Mouse (Mus musculus): Measurements from ENCODE around the gene Tbk1. TPM values are rescaled to one million over a fixed set of nuclear protein-coding genes. Genes with fewer than 3 reads are reported as not detected.

Gene Tbk1
- total RNA-seq, 2 experiments from 2014 or later, result 14.6 to 20.7 TPM

DNA sequence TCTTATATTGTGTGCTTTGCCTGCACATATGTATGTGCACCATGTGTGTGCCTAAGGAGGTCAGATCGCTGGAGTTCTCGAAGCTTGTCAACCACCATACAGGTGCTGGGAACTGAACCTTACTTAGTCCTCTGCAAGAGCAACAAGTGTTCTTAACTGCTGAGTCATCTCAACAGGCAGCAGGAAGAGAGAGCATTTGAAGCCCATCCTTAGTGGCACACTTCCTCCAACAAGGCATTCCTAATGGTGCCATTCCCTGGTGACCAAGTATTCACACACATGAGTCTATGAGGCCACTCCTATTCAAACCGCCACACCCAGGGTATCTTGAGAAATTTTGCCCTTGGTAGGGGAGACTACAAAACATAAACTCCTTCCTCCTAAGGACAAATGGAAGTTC is 44.4 kb downstream of the Tbk1 start:
- DNase-seq, result no peak

DNA sequence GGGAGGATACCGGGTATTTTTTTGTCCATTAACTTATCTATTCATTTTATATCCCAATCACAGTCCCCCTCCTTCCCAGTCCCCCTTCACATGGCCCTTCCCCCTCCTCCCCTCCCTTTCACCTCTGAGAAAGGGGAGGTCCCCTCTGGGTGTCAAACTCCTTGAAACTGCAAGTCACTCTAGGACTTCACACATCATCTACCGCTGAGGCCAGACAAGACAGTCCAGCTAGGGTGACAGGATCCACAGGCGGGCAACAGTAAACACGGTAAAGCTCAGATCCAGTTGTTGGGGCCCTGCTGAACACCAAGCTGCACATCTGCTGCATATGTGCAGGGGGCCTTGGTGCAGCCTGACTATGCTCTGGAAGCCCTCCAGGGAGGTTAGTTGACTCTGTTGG is 51.6 kb downstream of the Tbk1 start:
- no peak for DNase-seq

DNA sequence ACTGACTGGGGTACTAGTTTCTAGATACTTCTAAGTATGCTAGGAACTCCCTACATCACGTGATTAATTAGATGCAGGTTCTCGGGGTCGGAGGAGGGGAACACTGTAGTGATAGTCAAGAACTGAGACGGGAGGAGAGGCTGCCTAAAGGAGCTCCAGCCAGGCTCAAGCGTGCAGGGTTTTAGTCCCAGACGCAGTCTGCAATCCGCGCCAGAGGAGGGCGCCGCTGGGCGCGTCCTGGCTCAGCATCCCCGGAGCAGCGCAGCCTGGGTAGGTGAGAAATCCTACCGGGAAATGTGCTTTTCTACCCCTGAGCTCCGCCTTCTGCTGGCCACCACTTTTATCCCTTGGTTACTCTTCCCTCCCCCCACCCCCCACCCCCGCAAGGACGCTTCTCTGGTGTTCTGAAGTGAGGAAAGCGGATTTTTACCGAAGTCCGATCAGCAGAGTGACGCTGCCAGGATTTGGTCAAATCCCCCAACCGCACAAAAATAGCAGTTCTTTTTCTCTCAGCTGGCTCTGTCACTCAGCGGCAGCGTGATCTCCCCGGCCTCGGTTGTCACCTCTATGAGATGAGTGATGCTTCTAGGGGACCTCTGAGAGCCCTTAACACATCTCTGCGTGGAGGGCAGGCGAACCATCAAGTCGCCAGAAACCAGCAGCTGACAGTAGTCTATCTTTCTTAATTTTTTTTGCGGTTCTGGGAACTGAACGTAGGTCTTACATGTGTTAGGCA is 53.3 kb downstream of the Tbk1 start:
- DNase-seq, result peak; percentile 63

DNA sequence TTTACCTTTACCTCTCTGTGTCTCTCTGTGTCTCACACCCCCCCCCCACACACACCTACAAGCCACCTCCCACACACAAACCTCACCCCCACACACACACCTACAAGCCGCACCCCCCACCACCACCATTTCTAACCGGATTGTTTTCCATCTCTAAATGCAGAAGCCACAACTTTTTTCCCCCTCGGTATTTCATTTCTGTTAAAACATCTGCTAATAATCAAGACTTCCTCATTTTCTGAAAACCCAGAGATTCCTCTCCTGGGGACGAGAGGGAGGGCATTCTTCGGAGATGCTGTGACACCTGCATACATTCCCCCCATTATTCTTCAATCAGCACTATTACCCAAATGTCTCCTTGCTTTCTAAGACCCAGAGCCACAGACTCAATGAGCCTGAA is 55.0 kb downstream of the Tbk1 start:
- DNase-seq, result no peak

DNA sequence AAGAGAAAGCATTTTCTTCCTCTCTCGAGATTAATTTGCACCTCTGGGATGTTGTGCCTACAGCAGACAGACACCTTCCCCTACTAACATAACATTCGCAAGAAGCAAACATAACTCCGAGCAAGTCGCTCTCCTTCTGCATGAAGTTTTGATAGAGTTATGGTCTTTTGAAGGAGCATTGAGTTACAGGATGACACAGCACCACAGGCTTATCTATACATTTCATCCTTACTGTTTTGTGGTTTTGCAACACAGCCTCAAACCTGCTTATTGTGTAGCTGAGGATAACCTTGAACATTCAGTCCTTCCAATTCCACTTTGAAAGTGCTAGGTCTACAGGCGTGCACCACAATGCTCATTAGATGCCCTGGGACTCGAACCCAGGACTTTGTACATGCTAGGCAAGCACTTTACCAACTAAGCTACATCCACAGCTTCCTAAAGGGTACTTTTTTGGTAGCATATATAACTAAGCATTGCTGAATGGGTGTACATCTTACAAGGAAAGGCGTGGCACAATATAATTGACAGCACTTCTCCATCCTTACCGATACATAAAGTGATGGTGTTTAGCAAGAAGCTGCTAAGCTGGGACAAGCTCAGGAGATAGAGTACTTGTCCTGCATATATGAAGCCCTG is 56.1 kb downstream of the Tbk1 start:
- DNase-seq, result no peak

DNA sequence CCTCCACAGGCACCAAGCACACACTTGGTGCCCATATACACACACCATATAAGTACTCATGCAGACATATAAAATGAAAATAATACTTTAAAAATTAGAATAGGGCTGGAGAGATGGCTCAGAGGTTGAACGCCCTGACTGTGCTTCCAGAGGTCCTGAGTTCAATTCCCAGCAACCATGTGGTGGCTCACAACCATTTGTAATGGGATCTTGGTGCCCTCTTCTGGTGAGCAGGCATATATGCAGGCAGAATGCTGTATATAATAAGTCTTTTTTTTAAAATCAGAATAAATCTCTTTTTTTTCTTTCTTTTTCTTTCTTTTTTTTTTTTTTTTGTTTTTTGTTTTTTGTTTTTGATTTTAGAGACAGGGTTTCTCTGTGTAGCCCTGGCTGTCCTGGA is 57.3 kb downstream of the Tbk1 start:
- DNase-seq, result no peak

DNA sequence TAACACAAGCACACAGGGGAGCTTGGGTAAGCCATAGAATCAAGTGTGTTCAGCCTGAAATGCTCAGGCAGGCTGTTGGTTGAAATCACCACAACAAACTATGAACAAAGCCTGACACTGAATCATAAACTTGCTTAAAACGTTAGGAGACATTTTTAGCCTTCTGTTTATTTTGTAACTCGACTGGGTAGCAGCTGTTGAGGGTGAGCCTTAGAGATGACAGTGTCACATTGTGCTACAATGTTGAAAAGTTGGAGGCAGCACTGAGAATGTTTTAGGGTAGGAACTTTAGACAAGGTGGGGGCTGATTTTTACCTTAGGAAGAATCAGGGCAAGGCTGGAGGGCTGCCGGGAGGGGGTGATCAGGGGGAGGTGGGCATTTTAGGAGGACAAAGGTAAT is 58.1 kb downstream of the Tbk1 start:
- DNase-seq, result no peak

DNA sequence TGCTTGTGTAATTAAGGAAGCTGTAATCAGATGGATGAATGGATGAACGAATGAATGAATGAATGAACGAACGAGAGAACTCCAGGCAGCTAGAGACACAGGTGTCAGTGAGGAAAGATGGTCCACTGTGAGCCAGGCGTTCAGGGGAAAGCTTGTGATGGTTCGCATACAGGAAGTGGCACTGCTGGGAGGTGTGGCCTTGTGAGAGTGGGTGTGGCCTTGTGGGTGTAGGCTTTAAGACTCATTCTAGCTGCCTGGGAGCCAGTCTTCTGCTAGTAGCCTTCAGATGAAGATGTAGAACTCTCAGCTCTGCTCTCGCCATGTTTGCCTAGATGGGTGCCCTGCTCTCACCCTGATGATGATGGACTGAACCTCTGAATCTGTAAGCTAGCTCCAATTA is 59.5 kb downstream of the Tbk1 start:
- DNase-seq, result no peak

DNA sequence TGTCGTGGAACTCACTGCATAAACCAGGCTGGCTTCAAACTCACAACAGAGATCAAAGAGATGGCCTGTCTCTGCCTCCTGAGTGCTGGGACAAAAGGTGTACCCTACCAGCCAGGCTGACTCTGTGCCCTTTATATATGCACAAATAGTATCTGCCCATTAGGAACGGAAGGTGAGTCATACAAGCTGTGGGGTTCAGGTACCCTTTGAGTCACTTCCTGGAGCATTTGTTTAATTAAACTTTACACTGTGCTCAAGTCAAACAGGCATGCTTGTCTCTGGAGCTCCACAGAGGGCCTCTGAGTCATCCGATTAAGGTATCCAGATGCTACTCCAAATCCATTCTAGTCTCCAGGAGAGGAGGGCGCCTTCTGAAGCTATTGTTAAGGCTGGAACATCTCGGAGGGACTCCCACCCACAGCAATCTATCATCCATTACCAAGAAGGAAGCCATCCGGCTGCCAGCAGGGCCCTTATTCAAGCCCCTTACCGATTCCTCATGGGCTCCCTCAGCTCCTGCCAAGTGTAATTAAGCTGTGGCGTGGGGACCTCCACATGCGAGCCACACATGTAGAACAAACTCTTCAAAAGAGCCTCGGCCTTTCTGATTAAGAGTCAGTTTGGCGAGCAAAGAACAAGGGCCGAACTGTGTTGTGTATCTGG is 65.5 kb downstream of the Tbk1 start:
- no peak for DNase-seq

DNA sequence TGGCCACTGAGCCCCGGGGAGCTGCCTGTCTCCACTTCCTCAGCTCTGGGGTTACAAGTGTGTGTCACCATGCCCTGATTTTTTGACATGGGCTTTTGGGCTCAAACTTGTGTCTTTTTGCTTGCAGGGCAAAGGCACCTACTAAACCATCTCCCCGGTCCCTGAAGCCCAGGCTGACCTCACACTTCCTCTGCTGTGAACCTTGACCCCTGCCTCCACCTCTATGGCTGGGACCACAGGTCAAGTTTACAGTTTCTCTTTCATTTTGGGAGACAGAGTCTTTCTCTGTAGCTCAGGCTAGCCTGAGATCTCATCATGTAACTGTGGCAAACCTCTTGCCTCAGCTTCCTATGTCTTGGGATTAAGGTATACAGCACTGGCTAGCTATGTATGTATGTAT is 66.9 kb downstream of the Tbk1 start:
- no peak for DNase-seq

DNA sequence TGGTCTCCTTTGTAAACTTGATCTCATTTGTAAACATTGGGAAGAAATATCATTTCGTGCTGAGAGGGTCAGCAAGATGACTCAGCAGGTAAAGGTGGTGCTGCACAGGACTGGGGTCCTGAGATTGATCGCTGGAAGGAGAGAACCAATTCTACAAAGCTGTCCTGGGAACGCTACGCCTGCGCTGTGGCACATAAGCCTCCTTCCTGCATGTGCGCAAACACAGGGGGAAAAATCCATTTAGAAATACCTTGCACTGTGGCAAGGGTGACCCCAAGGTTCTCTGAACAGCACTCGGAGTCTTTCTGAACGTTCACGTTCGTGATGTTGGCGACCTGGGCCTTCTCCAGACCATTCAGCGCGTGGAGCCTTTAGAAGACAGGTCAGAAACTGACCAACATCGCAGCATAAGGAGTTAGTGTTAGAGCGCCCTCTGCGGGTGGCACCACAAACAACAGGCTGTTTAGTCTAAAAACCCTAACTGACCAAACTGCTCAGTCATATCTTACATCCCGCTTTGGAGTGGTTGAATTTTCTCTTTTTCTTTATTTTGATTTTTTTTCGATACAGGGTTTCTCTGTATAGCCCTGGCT is 70.5 kb downstream of the Tbk1 start:
- DNase-seq, result peak; percentile 92

DNA sequence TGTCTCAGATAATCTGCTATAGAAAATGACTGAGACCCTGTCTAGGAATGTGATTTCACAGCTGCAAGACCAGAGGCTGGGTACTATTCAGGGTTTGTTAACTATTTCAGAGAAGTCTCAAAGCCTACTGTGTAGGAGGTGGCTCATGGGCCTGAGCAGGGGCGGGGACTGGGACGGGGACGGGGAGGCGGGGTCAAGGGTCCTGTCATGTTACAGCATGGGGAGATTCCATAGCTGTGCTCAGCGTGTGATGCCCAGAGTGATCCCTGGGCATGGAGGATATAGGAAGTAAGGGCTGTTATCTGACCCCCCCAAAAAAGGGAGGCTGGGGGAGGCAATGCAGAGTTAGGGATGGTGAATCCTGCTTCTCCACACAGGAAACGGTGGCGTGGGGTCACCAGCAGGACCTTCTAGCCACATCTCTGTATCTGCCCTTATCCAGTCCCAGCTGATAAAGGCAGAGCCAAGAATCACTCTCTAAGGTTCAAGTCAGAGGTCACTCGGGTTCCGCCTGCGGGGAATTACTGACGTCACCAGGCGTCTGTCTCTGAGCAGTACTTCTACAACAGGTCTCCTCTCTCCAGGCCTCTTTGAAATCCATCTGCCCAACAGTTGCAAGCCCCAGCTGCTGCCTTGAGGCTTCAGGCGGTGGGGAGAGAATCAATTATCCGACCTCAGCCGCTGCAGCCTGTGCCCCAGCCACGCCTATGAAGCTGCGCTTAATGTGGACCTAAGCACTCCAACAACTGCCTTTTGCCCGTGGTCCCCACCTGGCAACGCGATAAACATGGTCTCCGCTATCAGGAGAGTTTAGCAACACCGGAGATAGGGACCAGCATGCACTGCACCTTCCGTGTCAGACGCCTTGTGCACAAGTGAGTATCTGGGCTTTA is 76.6 kb downstream of the Tbk1 start:
- DNase-seq, result peak; percentile 17

DNA sequence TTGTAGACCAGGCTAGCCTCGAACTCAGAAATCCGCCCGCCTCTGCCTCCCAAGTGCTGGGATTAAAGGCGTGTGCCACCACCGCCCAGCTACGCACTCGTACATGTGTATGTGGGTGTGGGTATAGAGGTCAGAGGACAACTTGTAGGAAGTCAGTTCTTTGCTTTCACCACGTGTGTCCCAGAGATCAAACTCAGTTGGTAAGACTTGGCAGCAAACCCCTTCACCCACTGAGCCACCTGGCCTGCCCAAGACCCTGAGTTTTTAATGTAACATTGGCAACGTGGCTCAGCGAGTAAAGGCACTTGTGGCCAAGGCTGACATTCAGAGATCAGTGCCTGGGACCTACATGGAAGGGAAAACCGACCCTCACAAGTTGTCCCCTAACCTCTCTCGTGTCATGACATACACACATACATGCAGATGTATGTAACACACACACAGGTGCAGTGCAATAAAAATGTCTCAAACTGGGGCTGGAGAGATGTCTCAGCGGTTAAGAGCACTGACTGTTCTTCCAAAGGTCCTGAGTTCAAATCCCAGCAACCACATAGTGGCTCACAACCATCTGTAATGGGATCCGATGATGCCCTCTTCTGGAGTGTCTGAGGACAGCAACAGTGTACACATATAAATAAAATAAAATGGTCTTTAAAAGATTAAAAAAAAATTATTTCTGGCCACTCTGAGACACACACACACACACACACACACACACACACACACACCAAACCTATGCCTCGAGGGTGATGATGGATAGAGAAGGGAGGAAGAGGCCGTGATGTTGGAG is 78.6 kb downstream of the Tbk1 start:
- no peak for DNase-seq

DNA sequence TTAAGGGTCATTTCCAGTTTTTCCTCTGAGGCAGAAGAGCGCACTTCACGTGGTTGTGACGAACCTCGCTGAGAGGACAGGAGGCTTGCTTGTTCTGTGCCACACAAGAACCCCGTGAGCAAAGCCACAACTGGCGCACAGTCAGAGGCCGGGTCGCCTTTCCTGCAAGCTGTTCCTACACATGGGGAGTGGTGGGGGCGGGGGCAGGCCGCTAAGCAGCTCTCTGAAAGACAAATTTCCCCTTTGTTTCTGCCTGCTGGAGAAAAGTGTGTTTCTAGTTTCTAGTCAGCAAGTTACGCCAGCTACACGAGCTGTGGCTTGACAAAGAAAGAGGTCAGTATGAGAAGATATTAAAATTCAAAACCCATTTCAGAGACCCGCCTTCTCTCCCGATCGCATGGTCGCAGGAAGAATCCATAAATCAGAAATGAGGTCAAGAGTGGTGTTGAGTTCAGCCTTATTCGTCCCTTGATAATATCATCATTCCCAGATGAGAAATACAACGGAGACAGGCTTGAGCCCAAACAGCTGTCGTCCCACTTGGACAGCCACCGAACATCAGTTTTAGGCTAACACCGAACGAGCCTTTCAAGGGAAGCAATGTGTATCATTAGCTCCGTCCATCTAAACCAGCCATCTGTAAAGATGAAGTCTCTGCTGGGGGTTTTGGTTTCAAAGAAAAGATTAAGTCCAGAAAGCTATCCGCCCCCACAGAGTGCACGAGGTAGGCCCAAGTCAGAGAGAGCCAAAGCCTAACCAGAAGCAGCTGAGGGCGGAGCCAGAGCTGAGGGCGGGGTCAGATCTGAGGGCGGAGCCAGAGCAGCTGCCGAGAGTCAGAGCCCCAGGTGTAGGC is 79.6 kb downstream of the Tbk1 start:
- peak; percentile 63 for DNase-seq

DNA sequence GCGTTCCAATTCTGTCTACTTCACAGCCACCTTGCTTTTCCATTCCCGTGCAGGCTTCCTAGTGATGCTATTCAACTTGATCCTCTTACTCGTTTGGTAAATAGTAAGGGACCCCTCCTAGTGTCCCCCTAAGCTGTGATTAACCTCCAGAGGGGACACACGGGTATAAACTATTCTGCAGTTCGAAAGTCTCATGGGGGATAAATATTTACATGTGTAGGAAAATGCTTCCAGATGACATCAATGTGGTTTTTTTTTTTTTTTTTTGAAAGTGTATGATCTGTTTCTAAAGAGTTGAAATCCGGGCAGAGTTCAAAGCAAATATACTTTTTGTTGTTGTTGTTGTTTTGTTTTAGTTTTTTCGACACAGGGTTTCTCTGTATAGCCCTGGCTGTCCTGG is 80.7 kb downstream of the Tbk1 start:
- no peak for DNase-seq

DNA sequence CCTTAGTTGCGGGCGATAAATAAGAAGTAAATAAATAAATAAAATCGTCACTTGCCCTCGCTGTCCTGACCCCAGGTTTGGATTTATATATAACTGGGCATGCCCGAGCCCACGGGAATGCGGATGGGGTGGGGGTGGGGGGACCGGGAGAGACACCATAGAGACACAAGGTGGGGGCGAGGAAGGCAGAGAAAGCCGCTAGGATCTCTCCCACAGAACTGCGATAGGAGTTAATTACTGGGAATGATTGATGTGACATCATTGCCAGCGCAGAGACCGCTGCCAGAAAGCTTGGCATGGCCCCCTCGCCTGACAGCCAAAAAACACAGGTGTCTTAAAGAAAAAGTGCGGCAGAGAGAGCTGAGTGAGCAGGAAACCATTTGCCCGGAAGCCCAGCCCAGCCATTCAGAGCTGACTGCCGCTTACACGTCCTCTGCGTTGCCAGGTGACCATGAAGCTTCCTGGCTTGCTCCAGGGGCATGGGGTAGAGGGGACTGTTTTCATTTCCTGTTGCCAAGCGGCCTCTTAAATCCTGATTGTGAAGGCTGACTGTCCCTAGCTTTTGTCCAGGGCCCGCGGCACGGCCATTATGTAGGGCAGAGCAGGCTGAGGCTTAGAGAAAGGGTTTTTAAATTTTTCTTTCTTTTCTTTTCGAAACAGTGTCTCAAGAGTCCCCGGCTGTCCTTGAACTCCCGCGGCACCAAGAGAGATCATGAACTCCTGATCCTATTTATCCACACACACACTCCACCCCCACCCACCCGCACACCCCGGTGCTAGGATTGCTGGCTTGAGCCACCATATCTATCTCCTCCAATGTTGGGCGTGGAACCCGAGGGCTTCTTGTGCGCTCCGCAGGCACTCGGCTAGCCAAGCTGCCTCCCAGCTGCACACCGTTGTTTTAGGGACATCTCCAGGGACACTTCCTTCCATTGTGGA is 81.3 kb downstream of the Tbk1 start:
- peak; percentile 50 for DNase-seq

DNA sequence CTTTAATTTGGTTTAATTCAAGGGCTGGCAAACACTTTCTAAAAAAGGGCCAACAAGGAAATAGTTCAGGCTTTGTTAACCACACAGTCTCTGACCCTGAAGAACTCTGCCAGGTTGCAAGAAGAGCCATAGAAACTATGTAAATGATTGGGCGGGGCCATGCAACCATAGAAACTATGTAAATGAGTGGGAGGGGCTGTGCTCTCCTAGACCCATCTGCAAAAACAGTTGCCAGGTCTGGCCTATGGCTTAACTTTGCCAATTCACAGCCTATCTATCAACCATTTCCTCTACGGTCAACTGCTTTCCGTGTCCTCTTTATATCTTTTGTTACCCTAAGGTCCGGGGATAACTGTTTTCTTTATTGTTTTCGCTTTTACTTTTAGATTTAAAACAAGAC is 85.4 kb downstream of the Tbk1 start:
- DNase-seq, result no peak

DNA sequence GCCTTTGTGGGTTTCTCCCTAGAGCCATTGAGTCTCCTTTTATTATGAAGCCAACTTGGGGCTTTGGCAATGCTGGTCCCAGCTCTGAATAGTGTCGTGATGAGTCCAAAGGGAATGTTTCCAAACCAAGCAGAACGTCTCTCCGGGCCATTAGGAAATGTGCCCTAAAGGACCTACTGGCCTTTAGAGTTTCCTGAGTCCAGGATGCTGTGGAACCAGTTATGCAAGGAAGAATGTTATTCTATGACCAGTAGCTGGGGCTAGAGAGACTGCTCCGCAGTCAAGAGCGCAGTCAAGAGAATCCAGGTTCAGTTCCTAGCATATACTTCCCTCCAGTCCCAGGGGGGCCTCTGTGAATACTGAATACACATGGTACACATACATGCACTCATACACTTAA is 86.6 kb downstream of the Tbk1 start:
- no peak for DNase-seq

DNA sequence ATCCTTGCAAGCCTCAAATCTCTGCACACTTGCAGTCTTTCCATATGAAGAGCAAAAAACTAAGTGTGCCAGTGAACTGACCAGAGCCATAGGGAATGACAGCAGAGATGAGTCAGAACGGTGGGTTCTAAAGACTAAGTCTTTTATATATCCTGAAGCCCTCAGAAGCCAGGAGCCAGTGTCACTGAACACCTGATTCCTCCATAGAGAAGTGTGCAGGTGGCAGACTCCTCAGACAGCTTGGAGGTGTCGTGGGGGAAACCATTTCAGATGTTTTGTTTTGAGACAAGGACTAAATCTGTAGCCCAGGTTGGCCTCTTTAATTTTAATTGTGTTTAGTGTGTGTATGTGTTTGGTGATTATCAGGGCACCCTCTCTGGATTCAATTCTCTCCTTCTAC is 87.5 kb downstream of the Tbk1 start:
- DNase-seq, result no peak
